Mouse (Mus musculus): ENCODE results near the gene Gramd4. TPM values are rescaled to one million over a fixed set of nuclear protein-coding genes. Genes with fewer than 3 reads are reported as not detected.

Gramd4 gene
- polyA plus RNA-seq, 1 experiment from 2014 or later: 17.4 TPM

GRCm38 (mm10) chr15:86110361-86111103, 53.0 kb downstream of the Gramd4 start:
- H3K9ac ChIP-seq: no peak overlapping the region
- H3K9me3 ChIP-seq (replicated peaks): no peaks in the 10 kb centered on the region
- H3K27ac ChIP-seq: no peak overlapping the region
- WGBS: 69% methylated on average over 10 of the region's 10 CpGs
- H3K27me3 ChIP-seq: no peaks in the 10 kb centered on the region
- H3K36me3 ChIP-seq: no peaks in the 10 kb centered on the region
- ATAC-seq (replicated peaks; ENCODE audit: low FRiP score): no peak
- no peak overlapping the region for H3K4me3 ChIP-seq (replicated peaks)
- peaks cover 35% of the 10 kb centered on the region for H3K4me1 ChIP-seq
- no peak overlapping the region for H3K4me2 ChIP-seq

- Histone ChIP-seq H3K4me3 (replicated peaks) (no peak overlapping the region), H3K27ac (peak overlapping the region; percentile 68), H3K9me3 (replicated peaks) (no peaks in the 10 kb centered on the region), H3K36me3 (no peaks in the 10 kb centered on the region), H3K9ac (no peak overlapping the region), H3K4me2 (peak overlapping the region; percentile 21; the same call in 1 of the 2 replicates), H3K27me3 (no peaks in the 10 kb centered on the region), H3K4me1 (peaks cover 40% of the 10 kb centered on the region)
- ATAC-seq (replicated peaks; ENCODE audit: low FRiP score): no peak; the same call in 1 of the 2 replicates
- WGBS: 27% methylated on average over 10 of the region's 10 CpGs
Measured at GRCm38 (mm10) chr15:86112707-86113341, 55.3 kb downstream of the Gramd4 start.

- WGBS: 9% methylated on average over 9 of the region's 9 CpGs
- ATAC-seq (replicated peaks; ENCODE audit: low FRiP score): no peak; the same call in 1 of the 2 replicates
- peak overlapping the region; percentile 21; the same call in 1 of the 2 replicates for H3K4me2 ChIP-seq
Measured at GRCm38 (mm10) chr15:86113342-86113710, 55.8 kb downstream of the Gramd4 start.

GRCm38 (mm10) chr15:86116421-86116820, 58.9 kb downstream of the Gramd4 start:
- Histone ChIP-seq H3K9ac (no peak overlapping the region), H3K9me3 (replicated peaks) (no peaks in the 10 kb centered on the region), H3K27me3 (no peaks in the 10 kb centered on the region), H3K36me3 (peaks cover 31% of the 10 kb centered on the region), H3K4me3 (replicated peaks) (no peak overlapping the region), H3K4me2 (no peak overlapping the region), H3K27ac (no peak overlapping the region), H3K4me1 (peaks cover 25% of the 10 kb centered on the region)
- ATAC-seq (replicated peaks; ENCODE audit: low FRiP score): no peak
- WGBS: 57% methylated on average over 5 of the region's 5 CpGs

More at GRCm38 (mm10) chr15:86113342-86113710, 55.8 kb downstream of the Gramd4 start:
- no peak overlapping the region for H3K9ac ChIP-seq
- 0 out of 2 replicates have a peak, but pooled peaks cover under 1% of the 10 kb centered on the region for H3K36me3 ChIP-seq
- no peak overlapping the region for H3K4me3 ChIP-seq (replicated peaks)
- peaks cover 36% of the 10 kb centered on the region for H3K4me1 ChIP-seq
- no peaks in the 10 kb centered on the region for H3K9me3 ChIP-seq (replicated peaks)
- H3K27ac ChIP-seq: peak overlapping the region; percentile 68
- H3K27me3 ChIP-seq: no peaks in the 10 kb centered on the region

- peaks cover 39% of the 10 kb centered on the region for H3K36me3 ChIP-seq
- no peak overlapping the region for H3K27ac ChIP-seq
- H3K9me3 ChIP-seq (replicated peaks): no peaks in the 10 kb centered on the region
- no peaks in the 10 kb centered on the region for H3K27me3 ChIP-seq
- H3K4me2 ChIP-seq: no peak overlapping the region
- no peak for ATAC-seq (replicated peaks; ENCODE audit: low FRiP score)
- H3K4me3 ChIP-seq (replicated peaks): no peak overlapping the region
- WGBS: 57% methylated on average over 14 of the region's 15 CpGs
- peaks cover 23% of the 10 kb centered on the region for H3K4me1 ChIP-seq
- H3K9ac ChIP-seq: no peak overlapping the region
Measured at GRCm38 (mm10) chr15:86117115-86118100, 59.9 kb downstream of the Gramd4 start.

- WGBS: 75% methylated on average over 7 of the region's 7 CpGs
- H3K27ac ChIP-seq: no peak overlapping the region
- H3K4me1 ChIP-seq: peaks cover 5% of the 10 kb centered on the region; the same call in 1 of the 2 replicates
- peaks cover 55% of the 10 kb centered on the region for H3K36me3 ChIP-seq
- no peak for ATAC-seq (replicated peaks; ENCODE audit: low FRiP score)
- H3K27me3 ChIP-seq: no peaks in the 10 kb centered on the region
- H3K9ac ChIP-seq: no peak overlapping the region
- no peak overlapping the region for H3K4me3 ChIP-seq (replicated peaks)
- H3K9me3 ChIP-seq (replicated peaks): no peaks in the 10 kb centered on the region
- H3K4me2 ChIP-seq: no peak overlapping the region
Measured at GRCm38 (mm10) chr15:86119186-86119585, 61.7 kb downstream of the Gramd4 start.

GRCm38 (mm10) chr15:86122261-86122949, 64.9 kb downstream of the Gramd4 start:
- no peak overlapping the region for H3K9ac ChIP-seq
- ATAC-seq (replicated peaks; ENCODE audit: low FRiP score): no peak
- H3K36me3 ChIP-seq: peaks cover 63% of the 10 kb centered on the region
- H3K9me3 ChIP-seq (replicated peaks): no peaks in the 10 kb centered on the region
- 0 out of 2 replicates have a peak, but pooled peaks cover 3% of the 10 kb centered on the region for H3K4me1 ChIP-seq
- H3K4me3 ChIP-seq (replicated peaks): no peak overlapping the region
- WGBS: 79% methylated on average over 9 of the region's 9 CpGs
- no peak overlapping the region for H3K4me2 ChIP-seq
- H3K27me3 ChIP-seq: no peaks in the 10 kb centered on the region
- H3K27ac ChIP-seq: no peak overlapping the region

- Histone ChIP-seq H3K9me3 (replicated peaks) (no peaks in the 10 kb centered on the region), H3K4me1 (0 out of 2 replicates have a peak, but pooled peaks cover 3% of the 10 kb centered on the region), H3K36me3 (peaks cover 72% of the 10 kb centered on the region), H3K4me3 (replicated peaks) (no peak overlapping the region), H3K9ac (no peak overlapping the region), H3K27me3 (no peaks in the 10 kb centered on the region), H3K4me2 (no peak overlapping the region), H3K27ac (no peak overlapping the region)
- 90% methylated on average over 4 of the region's 4 CpGs for WGBS
- no peak for ATAC-seq (replicated peaks; ENCODE audit: low FRiP score)
Measured at GRCm38 (mm10) chr15:86123409-86123808, 65.9 kb downstream of the Gramd4 start.

- 0 out of 2 replicates have a peak, but pooled peaks cover 3% of the 10 kb centered on the region for H3K4me1 ChIP-seq
- H3K27ac ChIP-seq: no peak overlapping the region
- no peaks in the 10 kb centered on the region for H3K27me3 ChIP-seq
- H3K4me2 ChIP-seq: no peak overlapping the region
- H3K4me3 ChIP-seq (replicated peaks): no peak overlapping the region
- H3K9ac ChIP-seq: no peak overlapping the region
- H3K36me3 ChIP-seq: peaks cover 72% of the 10 kb centered on the region
- ATAC-seq (replicated peaks; ENCODE audit: low FRiP score): peak; percentile 10; the same call in 1 of the 2 replicates
- WGBS: 41% methylated on average over 1 of the region's 1 CpGs
- H3K9me3 ChIP-seq (replicated peaks): no peaks in the 10 kb centered on the region
Measured at GRCm38 (mm10) chr15:86124359-86124758, 66.9 kb downstream of the Gramd4 start.

GRCm38 (mm10) chr15:86129036-86129435, 71.5 kb downstream of the Gramd4 start:
- no peaks in the 10 kb centered on the region for H3K27me3 ChIP-seq
- peaks cover 70% of the 10 kb centered on the region for H3K36me3 ChIP-seq
- 0 out of 2 replicates have a peak, but pooled peaks cover 3% of the 10 kb centered on the region for H3K4me1 ChIP-seq
- H3K27ac ChIP-seq: no peak overlapping the region
- ATAC-seq (replicated peaks; ENCODE audit: low FRiP score): no peak
- H3K9me3 ChIP-seq (replicated peaks): no peaks in the 10 kb centered on the region
- H3K4me3 ChIP-seq (replicated peaks): no peak overlapping the region
- H3K9ac ChIP-seq: no peak overlapping the region
- no peak overlapping the region for H3K4me2 ChIP-seq
- WGBS: 83% methylated on average over 3 of the region's 3 CpGs

- H3K4me2 ChIP-seq: no peak overlapping the region
Measured at GRCm38 (mm10) chr15:86130657-86131056, 73.2 kb downstream of the Gramd4 start.

More at GRCm38 (mm10) chr15:86130657-86131056, 73.2 kb downstream of the Gramd4 start:
- H3K27ac ChIP-seq: no peak overlapping the region
- no peaks in the 10 kb centered on the region for H3K27me3 ChIP-seq
- peaks cover 75% of the 10 kb centered on the region for H3K36me3 ChIP-seq
- H3K4me3 ChIP-seq (replicated peaks): no peak overlapping the region
- H3K4me1 ChIP-seq: peaks cover 2% of the 10 kb centered on the region; the same call in 1 of the 2 replicates
- no peak overlapping the region for H3K9ac ChIP-seq
- 92% methylated on average over 10 of the region's 10 CpGs for WGBS
- H3K9me3 ChIP-seq (replicated peaks): no peaks in the 10 kb centered on the region
- no peak for ATAC-seq (replicated peaks; ENCODE audit: low FRiP score)

Measured in kidney, embryonic 15.5 days (tissue).